Mouse (Mus musculus) spleen, postnatal 4 days (tissue): ENCODE measurements around the gene Zfp467.
A peak's percentile ranks its signal among the peaks of the same experiment; 100 is the strongest.

Source experiments
- DNase-seq, 2 experiments: peaks; one replicate each; pipeline ENCODE4 v3.0.0; 2022; ENCODE audit warnings: low spot score in 2 of 2

Zfp467 gene

GRCm38 (mm10) chr6:48411193-48412092 lies 34.2 kb downstream of the Zfp467 start:
- no peak for DNase-seq

GRCm38 (mm10) chr6:48410551-48410950 lies 35.1 kb downstream of the Zfp467 start:
- DNase-seq, result no peak

- DNase-seq, result peak in 1 of 2 experiments; percentile 4
Observed at GRCm38 (mm10) chr6:48409726-48410343, 35.8 kb downstream of the Zfp467 start.

GRCm38 (mm10) chr6:48404071-48404470 lies 41.6 kb downstream of the Zfp467 start:
- DNase-seq, result no peak

- no peak for DNase-seq
Observed at GRCm38 (mm10) chr6:48399906-48400305, 45.7 kb downstream of the Zfp467 start.

- DNase-seq, result no peak
Observed at GRCm38 (mm10) chr6:48397336-48397735, 48.3 kb downstream of the Zfp467 start.

GRCm38 (mm10) chr6:48396686-48397085 lies 48.9 kb downstream of the Zfp467 start:
- no peak for DNase-seq

GRCm38 (mm10) chr6:48396008-48396595 lies 49.5 kb downstream of the Zfp467 start:
- DNase-seq, result no peak

GRCm38 (mm10) chr6:48395105-48396007 lies 50.3 kb downstream of the Zfp467 start, which contains the start of gene Krba1:
Gene Krba1 (plus strand): TSS chr6:48395586.
- peak; percentile 70 to 82 for DNase-seq

- DNase-seq, result no peak
Observed at GRCm38 (mm10) chr6:48393811-48394210, 51.8 kb downstream of the Zfp467 start.

- DNase-seq, result no peak
Observed at GRCm38 (mm10) chr6:48388221-48388620, 57.4 kb downstream of the Zfp467 start.
